Mouse (Mus musculus) liver, postnatal 0 days (tissue): ENCODE data around the gene Trpm6. TPM values are rescaled to one million over a fixed set of nuclear protein-coding genes. Genes with fewer than 3 reads are reported as not detected.

Source experiments
- ATAC-seq: fragments of 200-750 bp; cut with Nextera tagmentation; 2 replicates; pipeline ENCODE4 v1.8.0; 2017; ENCODE audit warnings: mild to moderate bottlenecking, moderate library complexity
- DNase-seq: peaks from one replicate; pipeline ENCODE4 v3.0.0-alpha.2; 2016
- H3K27ac ChIP-seq: fragments of 300-500 bp; sonication (generic); 2 replicates; pipeline ENCODE4 v1.5.1; 2014; ENCODE audit warnings: antibody characterized with exemption, moderate library complexity, mild to moderate bottlenecking, low read depth
- H3K27me3 ChIP-seq: fragments of 300-500 bp; sonication (generic); 2 replicates; pipeline ENCODE4 v1.6.1; 2014; ENCODE audit warnings: low read length, control low read depth, mixed read lengths; ENCODE audit not compliant: insufficient read depth
- H3K36me3 ChIP-seq: fragments of 300-500 bp; sonication (generic); replicated peaks from 2 replicates; pipeline ENCODE4 v1.6.1; 2014; ENCODE audit warnings: mild to moderate bottlenecking, control low read depth, low read length, moderate library complexity, mixed read lengths; ENCODE audit not compliant: insufficient read depth
- H3K4me1 ChIP-seq: fragments of 300-500 bp; sonication (generic); 2 replicates; pipeline ENCODE4 v1.6.1; 2014; ENCODE audit warnings: antibody characterized with exemption, mild to moderate bottlenecking, control low read depth; ENCODE audit not compliant: insufficient read depth
- H3K4me2 ChIP-seq: fragments of 300-500 bp; sonication (generic); 2 replicates; pipeline ENCODE4 v1.6.1; 2014; ENCODE audit warnings: low read depth, mild to moderate bottlenecking, low read length, moderate library complexity, mixed read lengths
- H3K4me3 ChIP-seq: fragments of 300-500 bp; sonication (generic); 2 replicates; pipeline ENCODE4 v1.5.1; 2014; ENCODE audit warnings: low read depth, low read length
- H3K9ac ChIP-seq: fragments of 300-500 bp; sonication (generic); replicated peaks from 2 replicates; pipeline ENCODE4 v1.6.1; 2014; ENCODE audit warnings: mild to moderate bottlenecking, moderate library complexity
- H3K9me3 ChIP-seq: fragments of 300-500 bp; sonication (generic); 2 replicates; pipeline ENCODE4 v1.6.1; 2016; ENCODE audit warnings: mild to moderate bottlenecking, control low read depth, low read length, mixed read lengths
- CTCF ChIP-seq: sonication (generic); IDR thresholded peaks from 2 replicates; pipeline ENCODE4 v1.5.1; 2016; ENCODE audit warnings: antibody characterized with exemption, low read depth
- EP300 ChIP-seq: IDR thresholded peaks from 2 replicates; pipeline ENCODE4 v1.6.1; 2016; ENCODE audit warnings: antibody characterized with exemption, low read depth, mild to moderate bottlenecking
- WGBS: fragments of 180-500 bp; shearing (Covaris S2); extraction: QIAGEN DNeasy Blood & Tissue Kit; methylation state at CpG from one replicate; pipeline ENCODE4 v1.1.7; 2014; ENCODE audit not compliant: insufficient replicate concordance; 5-methylcytosine and 5-hydroxymethylcytosine counted together
- polyA plus RNA-seq: library from polyadenylated mRNA; unstranded; fragments of >200 nt; fragmentation: Nextera tagmentation; extraction: Ambion mirVana; gene quantifications from 2 replicates; pipeline ENCODE4 v1.2.1, GENCODE M21; 2015

Trpm6 gene
- polyA plus RNA-seq, 1 experiment from 2014 or later, result 0.05 TPM

DNA sequence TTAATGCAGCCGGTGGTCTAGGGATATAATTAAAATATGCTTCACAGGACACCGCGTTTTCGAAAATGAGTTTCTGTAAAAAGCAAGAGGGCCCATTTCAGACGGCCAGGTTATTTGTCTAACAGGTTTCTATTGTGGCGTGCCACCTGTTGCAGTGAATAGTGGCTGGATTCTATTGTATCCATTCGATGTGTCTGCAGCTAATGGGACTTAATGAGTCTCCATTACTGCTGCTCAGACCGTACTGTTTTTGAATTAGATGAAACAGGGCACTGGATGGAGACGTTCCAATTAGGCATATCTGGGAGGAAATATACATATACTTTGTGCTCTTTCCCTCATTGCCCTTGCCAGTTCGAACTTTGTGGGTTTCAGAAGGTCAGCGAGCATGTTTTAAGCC is 92.8 kb downstream of the Trpm6 start:
- Histone ChIP-seq H3K27me3 (no peaks in the 10 kb centered on the region), H3K9me3 (no peaks in the 10 kb centered on the region), H3K4me3 (no peak overlapping the region), H3K4me1 (no peaks in the 10 kb centered on the region), H3K4me2 (no peak overlapping the region), H3K36me3 (no peaks in the 10 kb centered on the region), H3K27ac (no peak overlapping the region), H3K9ac (no peak overlapping the region)
- 75% methylated on average over 11 of the region's 11 CpGs for WGBS
- no peak for TF ChIP-seq EP300
- TF ChIP-seq CTCF, result no peak
- DNase-seq (no peak), ATAC-seq (no peak)

DNA sequence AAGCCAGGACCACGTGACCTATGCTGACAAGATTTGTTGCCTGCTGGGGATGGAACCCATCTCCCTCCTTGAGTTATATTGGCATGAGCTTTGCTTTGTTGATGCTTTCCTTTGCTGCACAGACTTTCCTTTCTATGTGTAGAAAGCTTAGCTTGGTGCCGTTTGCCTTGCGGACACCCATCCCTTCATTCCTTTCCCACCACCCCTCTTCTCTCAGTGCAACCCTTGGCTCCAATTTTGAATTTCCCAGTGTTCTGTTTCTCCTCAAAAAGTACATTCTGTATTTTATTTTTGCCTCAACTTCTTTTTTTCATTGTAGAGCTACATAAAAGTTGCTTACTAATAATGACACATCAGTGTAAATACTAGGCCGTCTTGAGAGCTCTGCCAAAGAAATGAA is 96.6 kb downstream of the Trpm6 start:
- no peak overlapping the region for H3K27ac ChIP-seq
- H3K4me3 ChIP-seq, result no peak overlapping the region
- DNase-seq (no peak), ATAC-seq (no peak)
- 82% methylated on average over 4 of the region's 4 CpGs for WGBS
- H3K4me2 ChIP-seq, result no peak overlapping the region
- no peaks in the 10 kb centered on the region for H3K9me3 ChIP-seq
- H3K36me3 ChIP-seq, result no peaks in the 10 kb centered on the region
- TF ChIP-seq CTCF, result no peak
- TF ChIP-seq EP300, result no peak
- no peaks in the 10 kb centered on the region for H3K27me3 ChIP-seq
- H3K9ac ChIP-seq, result no peak overlapping the region
- H3K4me1 ChIP-seq, result no peaks in the 10 kb centered on the region

DNA sequence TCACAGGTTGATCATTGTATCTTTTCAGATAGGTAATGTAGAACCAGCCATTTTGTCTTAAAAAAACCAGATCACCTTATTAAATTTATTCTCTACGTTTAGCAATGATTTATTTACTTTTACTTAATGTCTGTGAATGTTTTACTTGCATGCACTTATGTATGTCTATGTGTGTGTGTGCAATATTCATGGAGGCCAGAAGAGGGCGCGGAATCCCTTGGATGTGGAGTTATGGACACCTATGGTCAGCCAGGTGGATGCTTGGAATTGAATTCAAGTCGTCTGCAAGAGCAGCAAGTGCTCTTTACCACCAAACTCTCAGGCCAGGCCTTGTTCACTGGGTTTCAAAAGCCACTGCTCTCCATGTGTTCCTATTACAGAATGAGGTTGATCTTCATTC is 118.5 kb downstream of the Trpm6 start:
- Histone ChIP-seq H3K36me3 (no peaks in the 10 kb centered on the region), H3K27ac (no peak overlapping the region), H3K9ac (no peak overlapping the region), H3K4me3 (no peak overlapping the region), H3K4me2 (no peak overlapping the region), H3K4me1 (no peaks in the 10 kb centered on the region), H3K27me3 (no peaks in the 10 kb centered on the region), H3K9me3 (no peaks in the 10 kb centered on the region)
- WGBS, result 54% methylated on average over 4 of the region's 4 CpGs
- no peak for ATAC-seq
- 0 out of 2 replicates have a peak, but pooled peaks have one; percentile 19 for TF ChIP-seq CTCF
- no peak for TF ChIP-seq EP300
- no peak for DNase-seq

DNA sequence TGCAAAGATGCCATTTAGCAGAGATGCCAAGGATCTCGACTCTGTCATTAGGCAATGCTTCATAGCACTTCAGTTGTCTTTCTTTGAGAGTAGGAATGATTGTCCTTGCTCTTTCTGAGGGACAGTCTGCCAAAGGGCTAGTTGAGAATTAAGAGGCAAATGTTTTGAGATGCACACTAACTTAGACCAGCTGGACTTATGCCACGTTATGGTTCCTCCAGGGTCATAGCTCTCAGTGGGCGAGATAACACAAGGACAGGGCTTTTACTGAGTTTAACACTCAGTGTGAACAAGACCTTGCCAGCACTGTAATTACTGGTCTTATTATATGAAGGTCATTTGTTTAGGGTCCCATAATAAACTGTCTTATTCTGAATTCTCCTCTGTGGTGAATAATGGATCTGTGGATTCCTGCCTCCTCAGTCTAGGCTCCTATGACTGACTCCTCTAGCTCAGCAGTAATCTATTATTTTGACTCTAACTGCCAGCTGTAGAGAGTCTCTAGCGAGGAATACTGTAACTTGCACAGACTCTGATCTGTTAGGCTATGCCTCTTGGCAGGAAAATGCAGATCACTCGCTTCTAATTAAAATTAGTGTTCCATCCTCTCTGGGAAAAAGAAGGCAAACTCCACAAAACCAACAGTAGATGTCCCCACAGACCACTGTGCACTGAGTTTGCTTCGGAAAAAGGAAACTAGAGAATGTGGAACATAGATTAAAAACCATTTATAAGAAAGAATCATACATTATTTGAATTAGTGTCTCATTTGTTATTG is 123.2 kb downstream of the Trpm6 start:
- Histone ChIP-seq H3K27me3 (no peaks in the 10 kb centered on the region), H3K4me1 (no peaks in the 10 kb centered on the region), H3K27ac (no peak overlapping the region), H3K4me3 (no peak overlapping the region), H3K4me2 (no peak overlapping the region), H3K36me3 (no peaks in the 10 kb centered on the region), H3K9me3 (no peaks in the 10 kb centered on the region), H3K9ac (no peak overlapping the region)
- no peak for ATAC-seq
- no peak for DNase-seq
- TF ChIP-seq EP300 (no peak), CTCF (0 out of 2 replicates have a peak, but pooled peaks have one; percentile 17)
- WGBS, result 56% methylated on average over 6 of the region's 6 CpGs

DNA sequence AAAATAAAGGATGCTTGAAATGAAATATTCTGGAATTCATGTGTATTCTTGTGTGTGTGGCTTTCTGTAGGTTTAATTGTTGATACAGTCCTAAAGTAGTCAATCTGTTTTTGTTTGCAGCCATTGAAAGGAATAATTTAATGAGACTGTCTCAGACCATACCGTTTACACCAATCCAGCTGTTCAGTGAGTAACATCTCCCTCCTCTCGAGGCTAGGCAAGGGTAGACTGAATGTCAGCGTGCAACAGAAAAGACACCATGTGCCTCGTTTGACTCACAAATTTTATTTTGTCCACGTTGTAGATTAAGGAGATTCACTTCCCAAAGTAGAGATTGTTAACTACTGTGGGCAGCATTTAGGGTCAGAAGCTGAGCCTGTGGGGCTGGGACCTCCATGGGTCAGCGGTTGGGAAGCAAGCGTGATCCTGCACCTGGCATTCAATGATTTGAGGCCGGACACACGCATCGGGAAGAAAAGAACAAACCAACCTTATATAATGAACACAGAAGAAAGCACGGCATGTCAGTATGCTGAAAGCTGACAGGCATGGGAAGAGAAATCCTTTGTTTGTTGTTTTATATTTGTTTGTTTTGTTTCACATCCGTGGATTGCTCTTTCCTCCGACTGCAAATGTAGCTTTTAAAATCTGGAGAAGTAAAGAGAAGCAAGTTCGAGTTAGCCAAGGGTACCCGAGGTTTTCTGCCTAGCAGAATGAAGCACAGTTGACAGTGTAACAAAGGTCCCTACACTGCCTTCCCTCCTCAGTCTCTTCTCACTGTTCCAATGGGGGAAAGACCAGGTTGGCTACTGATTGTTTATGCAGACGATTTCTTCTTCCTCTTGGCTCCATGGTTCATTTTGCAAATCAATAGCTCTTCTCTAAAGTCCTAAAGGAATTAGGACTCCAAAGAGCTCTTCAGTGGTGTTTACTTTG is 124.2 kb downstream of the Trpm6 start:
- WGBS, result 68% methylated on average over 16 of the region's 16 CpGs
- Histone ChIP-seq H3K4me3 (no peak overlapping the region), H3K9me3 (no peaks in the 10 kb centered on the region), H3K36me3 (no peaks in the 10 kb centered on the region), H3K27me3 (no peaks in the 10 kb centered on the region), H3K4me1 (no peaks in the 10 kb centered on the region), H3K4me2 (no peak overlapping the region), H3K9ac (no peak overlapping the region), H3K27ac (no peak overlapping the region)
- TF ChIP-seq CTCF (no peak), EP300 (no peak)
- no peak for ATAC-seq
- DNase-seq, result no peak

DNA sequence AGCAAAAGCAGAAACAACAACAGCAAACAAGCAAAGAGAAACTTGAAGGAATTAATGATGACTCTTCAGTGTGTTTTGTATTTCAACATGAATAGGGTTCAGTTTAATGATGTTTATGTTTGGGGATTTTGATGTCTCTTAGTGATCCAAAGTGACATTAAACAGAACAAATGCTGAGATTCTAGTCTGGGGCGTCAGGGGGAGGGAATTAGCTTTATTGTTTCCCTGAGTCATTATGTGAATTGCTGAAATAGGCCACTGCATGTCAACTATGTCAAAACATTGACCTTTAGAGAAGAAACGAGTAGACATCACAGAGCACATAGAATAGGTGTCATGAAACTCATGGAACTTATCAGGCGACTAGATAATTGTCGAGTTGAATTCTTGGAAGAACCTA is 129.5 kb downstream of the Trpm6 start:
- 59% methylated on average over 4 of the region's 4 CpGs for WGBS
- H3K4me3 ChIP-seq, result no peak overlapping the region
- ATAC-seq (no peak), DNase-seq (no peak)
- H3K4me1 ChIP-seq, result no peaks in the 10 kb centered on the region
- TF ChIP-seq EP300 (no peak), CTCF (no peak)
- H3K27me3 ChIP-seq, result no peaks in the 10 kb centered on the region
- no peak overlapping the region for H3K27ac ChIP-seq
- no peak overlapping the region for H3K9ac ChIP-seq
- no peak overlapping the region for H3K4me2 ChIP-seq
- H3K36me3 ChIP-seq, result no peaks in the 10 kb centered on the region
- no peaks in the 10 kb centered on the region for H3K9me3 ChIP-seq
